Mouse (Mus musculus) liver, postnatal 0 days (tissue): ENCODE measurements around the gene Tmpo. TPM values are rescaled to one million over a fixed set of nuclear protein-coding genes. Genes with fewer than 3 reads are reported as not detected.

ENCODE experiments used
- ATAC-seq: fragments of 200-750 bp; cut with Nextera tagmentation; 2 replicates; pipeline ENCODE4 v1.8.0; 2017; ENCODE audit warnings: mild to moderate bottlenecking, moderate library complexity
- DNase-seq: peaks from one replicate; pipeline ENCODE4 v3.0.0-alpha.2; 2016
- H3K27ac ChIP-seq: fragments of 300-500 bp; sonication (generic); 2 replicates; pipeline ENCODE4 v1.5.1; 2014; ENCODE audit warnings: antibody characterized with exemption, moderate library complexity, mild to moderate bottlenecking, low read depth
- H3K27me3 ChIP-seq: fragments of 300-500 bp; sonication (generic); 2 replicates; pipeline ENCODE4 v1.6.1; 2014; ENCODE audit warnings: low read length, control low read depth, mixed read lengths; ENCODE audit not compliant: insufficient read depth
- H3K36me3 ChIP-seq: fragments of 300-500 bp; sonication (generic); replicated peaks from 2 replicates; pipeline ENCODE4 v1.6.1; 2014; ENCODE audit warnings: mild to moderate bottlenecking, control low read depth, low read length, moderate library complexity, mixed read lengths; ENCODE audit not compliant: insufficient read depth
- H3K4me1 ChIP-seq: fragments of 300-500 bp; sonication (generic); 2 replicates; pipeline ENCODE4 v1.6.1; 2014; ENCODE audit warnings: antibody characterized with exemption, mild to moderate bottlenecking, control low read depth; ENCODE audit not compliant: insufficient read depth
- H3K4me2 ChIP-seq: fragments of 300-500 bp; sonication (generic); 2 replicates; pipeline ENCODE4 v1.6.1; 2014; ENCODE audit warnings: low read depth, mild to moderate bottlenecking, low read length, moderate library complexity, mixed read lengths
- H3K4me3 ChIP-seq: fragments of 300-500 bp; sonication (generic); 2 replicates; pipeline ENCODE4 v1.5.1; 2014; ENCODE audit warnings: low read depth, low read length
- H3K9ac ChIP-seq: fragments of 300-500 bp; sonication (generic); replicated peaks from 2 replicates; pipeline ENCODE4 v1.6.1; 2014; ENCODE audit warnings: mild to moderate bottlenecking, moderate library complexity
- H3K9me3 ChIP-seq: fragments of 300-500 bp; sonication (generic); 2 replicates; pipeline ENCODE4 v1.6.1; 2016; ENCODE audit warnings: mild to moderate bottlenecking, control low read depth, low read length, mixed read lengths
- CTCF ChIP-seq: sonication (generic); IDR thresholded peaks from 2 replicates; pipeline ENCODE4 v1.5.1; 2016; ENCODE audit warnings: antibody characterized with exemption, low read depth
- EP300 ChIP-seq: IDR thresholded peaks from 2 replicates; pipeline ENCODE4 v1.6.1; 2016; ENCODE audit warnings: antibody characterized with exemption, low read depth, mild to moderate bottlenecking
- WGBS: fragments of 180-500 bp; shearing (Covaris S2); extraction: QIAGEN DNeasy Blood & Tissue Kit; methylation state at CpG from one replicate; pipeline ENCODE4 v1.1.7; 2014; ENCODE audit not compliant: insufficient replicate concordance; 5-methylcytosine and 5-hydroxymethylcytosine counted together
- polyA plus RNA-seq: library from polyadenylated mRNA; unstranded; fragments of >200 nt; fragmentation: Nextera tagmentation; extraction: Ambion mirVana; gene quantifications from 2 replicates; pipeline ENCODE4 v1.2.1, GENCODE M21; 2015

The Tmpo gene
- polyA plus RNA-seq: 64.1 and 69.0 TPM in 2 replicates

DNA sequence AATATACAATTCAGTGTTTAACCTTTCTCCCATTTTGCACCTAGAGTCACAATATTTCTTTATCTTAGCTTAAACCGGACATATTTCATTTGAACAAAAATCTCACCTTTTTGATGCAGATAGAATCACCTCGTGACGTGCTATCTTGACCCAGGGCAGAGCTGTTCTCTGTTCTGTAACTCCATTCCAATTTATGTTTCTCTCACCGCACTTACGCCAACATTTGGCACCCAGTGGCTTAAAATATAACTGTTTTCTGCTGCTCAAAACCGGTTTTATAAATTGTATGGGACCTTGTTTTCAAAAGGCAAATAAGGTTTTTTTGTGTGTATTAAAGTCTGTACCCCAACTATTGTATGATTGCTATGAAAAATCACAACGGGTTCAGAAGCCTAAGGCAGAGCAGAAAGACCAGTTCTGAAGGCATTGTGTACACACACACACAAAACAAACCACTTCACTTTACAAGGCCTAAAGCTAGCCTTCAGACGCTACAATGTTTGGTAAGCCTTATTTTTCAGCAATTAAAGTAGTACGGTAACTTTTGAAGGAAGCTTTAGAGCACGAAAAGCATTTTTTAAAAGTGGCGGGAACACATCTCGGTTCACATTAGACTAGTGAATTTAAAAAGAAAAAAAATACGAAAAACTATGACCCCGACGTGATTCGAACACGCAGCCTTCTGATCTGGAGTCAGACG lies at the start of gene Tmpo:
TSS of gene Tmpo (minus strand) at position 555 of the 700 bp plus-strand sequence.
- TF ChIP-seq CTCF: no peak
- TF ChIP-seq EP300: no peak
- Histone ChIP-seq H3K4me3 (peak within 1 kb of the TSS; percentile 64), H3K36me3 (no peaks in the 10 kb centered on the region), H3K4me1 (peaks cover 27% of the 10 kb centered on the region), H3K4me2 (peak within 1 kb of the TSS; percentile 71), H3K9me3 (no peaks in the 10 kb centered on the region), H3K27ac (peak within 1 kb of the TSS; percentile 97), H3K27me3 (no peaks in the 10 kb centered on the region), H3K9ac (peak within 1 kb of the TSS; percentile 67)
- ATAC-seq (no peak; the same call in 1 of the 2 replicates), DNase-seq (no peak)
- WGBS: 12% methylated on average over 18 of the region's 18 CpGs

DNA sequence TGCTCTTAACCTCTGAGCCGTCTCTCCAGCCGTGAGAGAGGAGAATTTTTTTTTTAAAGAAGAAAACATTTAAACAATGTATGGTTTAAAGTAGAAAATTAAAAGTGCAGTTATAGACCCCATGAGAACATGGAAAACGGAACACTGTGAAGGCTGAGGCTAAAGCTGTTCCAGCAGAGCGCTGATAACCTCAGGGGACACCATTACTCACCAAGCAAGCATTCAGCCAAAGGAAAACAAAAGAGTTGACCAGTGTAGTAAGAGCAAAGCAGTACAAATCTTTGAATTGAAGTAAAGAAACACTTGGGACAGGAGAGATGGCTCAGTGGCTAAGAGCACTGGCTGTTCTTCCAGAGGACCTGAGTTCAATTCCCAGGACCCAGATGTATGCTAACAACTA lies 49.3 kb upstream of the Tmpo start:
- no peak for ATAC-seq
- no peaks in the 10 kb centered on the region for H3K27me3 ChIP-seq
- H3K4me2 ChIP-seq: no peak overlapping the region
- no peak overlapping the region for H3K4me3 ChIP-seq
- H3K9me3 ChIP-seq: no peaks in the 10 kb centered on the region
- H3K27ac ChIP-seq: no peak overlapping the region
- H3K36me3 ChIP-seq: no peaks in the 10 kb centered on the region
- no peak for DNase-seq
- 64% methylated on average over 4 of the region's 4 CpGs for WGBS
- no peak overlapping the region for H3K9ac ChIP-seq
- TF ChIP-seq CTCF: no peak
- TF ChIP-seq EP300: no peak
- H3K4me1 ChIP-seq: no peaks in the 10 kb centered on the region

DNA sequence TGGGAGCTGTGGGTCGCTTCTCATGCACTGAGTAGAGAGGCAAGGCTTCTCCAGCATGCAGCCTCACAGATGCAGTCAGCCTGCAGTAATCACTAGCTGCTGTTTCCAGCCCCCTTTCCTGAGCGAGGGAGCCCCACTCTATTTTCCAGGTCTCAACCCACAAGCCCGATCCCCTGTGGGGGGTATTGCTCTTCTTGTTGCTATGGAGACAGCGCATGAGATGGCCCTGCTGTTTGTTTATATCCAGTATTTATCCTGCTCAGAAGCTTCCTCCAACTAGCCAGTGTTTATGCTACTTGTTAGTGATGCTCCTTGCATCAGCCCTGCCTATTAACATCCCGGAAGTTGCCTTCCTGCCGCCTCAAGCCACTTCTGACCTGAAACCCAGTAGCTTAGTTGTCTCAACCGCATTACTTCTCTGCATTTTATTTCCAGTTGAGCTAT lies 48.4 kb upstream of the Tmpo start:
- H3K27ac ChIP-seq: peak overlapping the region; percentile 41; the same call in 1 of the 2 replicates
- no peaks in the 10 kb centered on the region for H3K36me3 ChIP-seq
- no peak for DNase-seq
- no peak overlapping the region for H3K9ac ChIP-seq
- TF ChIP-seq CTCF (no peak), EP300 (no peak)
- ATAC-seq: 0 out of 2 replicates have a peak, but pooled peaks have one; percentile 27
- H3K4me1 ChIP-seq: no peaks in the 10 kb centered on the region
- WGBS: 31% methylated on average over 7 of the region's 7 CpGs
- 0 out of 2 replicates have a peak overlapping the region, but pooled peaks have one; percentile 29 for H3K4me2 ChIP-seq
- no peak overlapping the region for H3K4me3 ChIP-seq
- H3K27me3 ChIP-seq: no peaks in the 10 kb centered on the region
- H3K9me3 ChIP-seq: no peaks in the 10 kb centered on the region

DNA sequence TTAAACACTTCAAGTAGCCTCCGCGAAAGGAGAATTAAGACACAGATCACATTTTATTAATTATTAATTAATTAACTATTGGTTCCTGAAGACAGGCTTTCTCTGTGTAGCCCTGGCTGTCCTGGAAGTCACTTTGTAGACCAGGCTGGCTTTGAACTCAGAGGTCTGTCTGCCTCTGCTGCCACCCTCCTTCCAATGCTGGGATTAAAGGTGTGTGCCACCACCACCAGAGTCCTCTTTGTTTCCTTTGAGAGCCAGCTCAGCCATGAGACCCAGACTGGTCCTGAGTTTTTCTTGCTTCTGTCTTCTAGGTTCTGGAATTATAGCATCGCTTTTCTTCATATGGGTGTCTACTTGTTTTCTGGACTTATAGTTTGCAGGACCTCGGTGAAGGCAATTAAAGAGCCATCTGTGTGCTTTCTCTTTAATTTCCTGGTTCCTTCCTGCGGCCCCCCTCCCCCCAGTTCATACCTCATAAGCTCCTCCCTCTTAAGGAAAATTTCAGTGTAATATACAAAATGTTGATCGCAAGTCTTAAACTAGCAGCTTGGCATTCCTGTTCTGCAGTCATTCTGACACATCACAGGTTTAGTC lies 47.9 kb upstream of the Tmpo start:
- 70% methylated on average over 6 of the region's 6 CpGs for WGBS
- H3K9me3 ChIP-seq: no peaks in the 10 kb centered on the region
- H3K27me3 ChIP-seq: no peaks in the 10 kb centered on the region
- no peak for ATAC-seq
- no peak overlapping the region for H3K4me3 ChIP-seq
- no peak overlapping the region; the same call in 1 of the 2 replicates for H3K9ac ChIP-seq
- H3K36me3 ChIP-seq: no peaks in the 10 kb centered on the region
- TF ChIP-seq EP300: no peak
- no peak for DNase-seq
- peak overlapping the region; percentile 41; the same call in 1 of the 2 replicates for H3K27ac ChIP-seq
- H3K4me2 ChIP-seq: 0 out of 2 replicates have a peak overlapping the region, but pooled peaks have one; percentile 29
- no peaks in the 10 kb centered on the region for H3K4me1 ChIP-seq

DNA sequence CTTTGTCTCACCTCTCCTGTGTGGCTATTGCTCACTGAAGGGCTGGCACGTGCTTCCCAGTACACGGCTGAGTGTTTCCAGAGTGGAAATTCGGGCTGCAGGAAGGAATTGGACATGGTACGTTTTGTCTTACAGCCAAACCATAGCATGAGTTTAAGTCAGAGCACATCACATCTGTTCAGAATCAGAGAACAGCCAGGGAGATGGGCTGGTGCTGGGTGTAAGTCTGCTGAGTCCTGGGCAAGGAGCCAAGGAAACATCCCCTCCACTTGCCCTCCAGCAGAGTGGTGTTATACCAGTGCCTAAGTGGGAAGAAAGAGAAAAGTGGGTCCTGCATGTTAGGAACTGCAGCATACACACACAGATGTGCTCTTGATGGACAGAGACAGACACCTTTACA lies 45.9 kb upstream of the Tmpo start:
- Histone ChIP-seq H3K36me3 (no peaks in the 10 kb centered on the region), H3K4me1 (no peaks in the 10 kb centered on the region), H3K27ac (no peak overlapping the region), H3K9ac (no peak overlapping the region), H3K4me2 (no peak overlapping the region), H3K27me3 (no peaks in the 10 kb centered on the region), H3K9me3 (no peaks in the 10 kb centered on the region), H3K4me3 (no peak overlapping the region)
- no peak for ATAC-seq
- DNase-seq: no peak
- 67% methylated on average over 4 of the region's 4 CpGs for WGBS
- TF ChIP-seq EP300 (no peak), CTCF (no peak)

DNA sequence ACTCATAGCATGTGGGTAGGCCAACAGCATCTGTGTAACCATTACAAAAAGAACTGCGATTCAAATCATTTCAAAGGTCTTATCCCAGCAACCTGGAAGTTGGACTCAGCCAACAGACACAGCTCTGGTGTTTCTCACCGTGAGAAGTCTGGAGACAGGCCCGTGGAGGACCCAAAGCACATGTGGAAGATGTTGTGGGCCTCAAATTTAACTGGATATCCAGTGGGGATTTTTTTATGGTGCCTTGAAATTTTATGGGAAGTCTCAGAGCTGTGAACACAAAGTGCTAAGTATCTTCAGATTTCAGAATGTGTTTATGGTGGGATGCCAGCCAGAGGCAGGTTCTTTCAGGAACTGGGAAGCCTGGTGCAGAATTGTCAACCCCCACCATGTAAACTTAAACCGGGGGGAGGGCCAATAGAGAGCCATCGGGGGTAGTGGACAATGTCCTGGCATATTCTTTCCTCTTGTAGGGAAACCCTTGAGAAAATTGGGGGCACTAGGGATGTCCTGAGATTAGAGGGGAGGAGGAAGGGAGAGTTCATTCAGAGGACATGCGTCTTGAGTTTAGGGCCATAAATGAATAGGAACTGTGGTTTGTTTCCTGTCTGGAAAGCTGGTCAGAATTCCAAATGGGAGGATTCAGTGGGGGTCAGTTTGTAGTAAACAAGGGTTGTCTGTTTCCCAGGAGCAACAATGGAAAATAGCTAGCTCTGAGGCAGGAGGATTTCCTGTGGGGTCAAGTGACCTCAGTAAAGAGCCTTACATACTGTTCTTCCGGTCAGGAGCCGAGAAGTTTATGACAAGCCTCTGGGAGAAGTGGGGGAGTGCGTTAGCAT lies 41.5 kb upstream of the Tmpo start:
- Histone ChIP-seq H3K9ac (no peak overlapping the region), H3K9me3 (no peaks in the 10 kb centered on the region), H3K4me3 (no peak overlapping the region), H3K36me3 (no peaks in the 10 kb centered on the region), H3K4me2 (no peak overlapping the region), H3K4me1 (no peaks in the 10 kb centered on the region), H3K27me3 (no peaks in the 10 kb centered on the region), H3K27ac (peak overlapping the region; percentile 11; the same call in 1 of the 2 replicates)
- 46% methylated on average over 9 of the region's 9 CpGs for WGBS
- ATAC-seq (peak; percentile 36), DNase-seq (no peak)
- TF ChIP-seq EP300 (peak; percentile 57; the same call in 1 of the 2 replicates), CTCF (no peak)
